Mouse (Mus musculus) cortical plate, adult 2 months (tissue): Measurements from ENCODE around the gene Anxa3.

Experiments
- CTCF ChIP-seq: fragments of 200-500 bp; IDR thresholded peaks from 2 replicates; pipeline ENCODE4 v1.5.1; 2011; ENCODE audit warnings: mild to moderate bottlenecking, control low read depth, low read length; ENCODE audit not compliant: insufficient read depth; ENCODE audit errors: extremely low read depth
- POLR2A ChIP-seq: fragments of 200-500 bp; IDR thresholded peaks from 2 replicates; pipeline ENCODE4 v1.6.1; 2011; ENCODE audit warnings: mild to moderate bottlenecking, low read length, control low read depth; ENCODE audit not compliant: insufficient read depth; ENCODE audit errors: extremely low read depth

DNA sequence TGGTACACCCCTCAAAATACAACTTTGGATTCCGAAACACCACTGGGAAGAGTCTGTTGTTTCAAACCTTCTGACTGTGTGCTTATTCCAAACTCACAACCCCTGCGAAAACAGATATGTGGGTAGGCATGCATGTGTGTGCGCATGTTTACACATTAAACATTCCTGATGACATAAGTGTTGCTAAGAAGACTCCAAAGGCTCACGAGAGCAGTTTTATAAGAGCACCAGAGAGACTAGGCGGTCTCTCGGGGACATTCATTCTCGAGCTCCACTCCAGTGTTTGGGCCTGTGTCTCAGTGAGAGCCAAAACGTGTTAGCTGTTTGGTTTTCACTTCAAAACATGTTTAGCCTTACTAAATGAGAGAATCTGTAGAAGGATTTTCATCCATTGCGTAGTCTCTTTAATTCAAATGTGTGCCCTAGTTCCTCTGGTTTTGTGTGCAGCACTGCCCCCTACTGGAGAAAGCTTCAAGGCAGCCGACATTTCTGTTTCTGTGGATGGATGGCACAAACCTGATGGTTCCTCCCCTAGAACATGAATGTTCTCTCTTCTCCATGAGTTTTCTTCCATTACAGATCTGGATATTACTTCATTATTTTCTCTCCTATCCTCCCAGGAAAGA lies 24.2 kb upstream of the Anxa3 start:
- TF ChIP-seq CTCF = peak; percentile 85
- TF ChIP-seq POLR2A = no peak
